Comparison of ENCODE assay signal across 8 mouse cellular contexts in the genomic region with DNA sequence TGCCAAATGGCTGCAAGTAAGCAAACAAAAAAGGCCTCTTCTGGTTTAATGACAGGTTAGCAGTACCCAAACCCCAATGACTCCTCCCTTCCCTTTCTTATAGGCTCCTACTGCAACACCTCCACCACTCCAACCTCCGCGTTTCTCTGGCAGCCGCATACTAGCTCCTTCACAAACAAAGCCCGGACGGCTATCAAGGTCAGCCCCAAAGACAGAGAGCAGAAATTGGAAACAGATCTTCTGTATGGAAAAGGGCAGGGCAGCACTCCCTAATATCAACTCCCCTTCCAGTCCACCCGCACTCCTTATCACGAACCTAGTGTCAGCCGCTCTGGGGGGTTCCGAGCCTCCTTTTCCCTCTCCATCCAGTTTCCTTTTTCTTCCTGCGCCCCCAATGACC.
A peak's percentile ranks its signal among the peaks of the same experiment; 100 is the strongest.
DNase-seq lines count a peak whose midpoint lies in the region; ATAC-seq and TF ChIP-seq lines count a peak whose summit lies in the region.

No protein-coding gene starts in this region.

- peak overlapping the region; percentile 92 for H3K9ac ChIP-seq in heart, embryonic 15.5 days
- H3K9ac ChIP-seq in stomach, embryonic 14.5 days (replicated peaks; ENCODE audit: low read depth, low read length), result peak overlapping the region; percentile 83

- 1% methylated on average over 10 of the region's 10 CpGs for WGBS in embryonic facial prominence, embryonic 10.5 days
- WGBS in heart, embryonic 15.5 days, result 0% methylated on average over 10 of the region's 10 CpGs
- 2% methylated on average over 10 of the region's 10 CpGs for WGBS in macrophage (ENCODE audit: missing documents)
- 3% methylated on average over 10 of the region's 10 CpGs for WGBS in stomach, embryonic 14.5 days

- peak overlapping the region; percentile 62 for H3K4me2 ChIP-seq in heart, embryonic 15.5 days
- peak overlapping the region; percentile 91 for H3K4me2 ChIP-seq in stomach, embryonic 14.5 days (replicated peaks; ENCODE audit: low read depth, low read length)

- H3K27ac ChIP-seq in gastrocnemius, adult 2 months, result peak overlapping the region; percentile 89
- peak overlapping the region; percentile 96 for H3K27ac ChIP-seq in embryonic facial prominence, embryonic 10.5 days (replicated peaks)
- peak overlapping the region; percentile 92 for H3K27ac ChIP-seq in heart, embryonic 15.5 days
- peak overlapping the region; percentile 57 for H3K27ac ChIP-seq in macrophage
- peak overlapping the region; percentile 87; the same call in 1 of the 2 replicates for H3K27ac ChIP-seq in stomach, embryonic 14.5 days (ENCODE audit: low read length)

- H3K4me3 ChIP-seq in gastrocnemius, adult 2 months, result peak overlapping the region; percentile 98
- peak overlapping the region; percentile 97 for H3K4me3 ChIP-seq in embryonic facial prominence, embryonic 10.5 days
- H3K4me3 ChIP-seq in heart, embryonic 15.5 days, result peak overlapping the region; percentile 90
- peak overlapping the region; percentile 98 for H3K4me3 ChIP-seq in macrophage (ENCODE audit: inconsistent target)
- H3K4me3 ChIP-seq in stomach, embryonic 14.5 days (ENCODE audit: low read depth, low read length), result peak overlapping the region; percentile 85

- H3K27me3 ChIP-seq in embryonic facial prominence, embryonic 10.5 days (replicated peaks; ENCODE audit: low read depth, poor library complexity, severe bottlenecking), result no peaks in the 10 kb centered on the region
- H3K27me3 ChIP-seq in heart, embryonic 15.5 days, result no peaks in the 10 kb centered on the region
- no peaks in the 10 kb centered on the region for H3K27me3 ChIP-seq in stomach, embryonic 14.5 days (ENCODE audit: control insufficient read depth, insufficient read depth, low read length)

- peaks cover 56% of the 10 kb centered on the region for H3K79me2 ChIP-seq in macrophage (ENCODE audit: inconsistent target)

- H3K36me3 ChIP-seq in embryonic facial prominence, embryonic 10.5 days (replicated peaks), result peaks cover 25% of the 10 kb centered on the region
- peaks cover 20% of the 10 kb centered on the region; the same call in 1 of the 2 replicates for H3K36me3 ChIP-seq in heart, embryonic 15.5 days
- H3K36me3 ChIP-seq in macrophage (ENCODE audit: inconsistent target), result no peaks in the 10 kb centered on the region
- H3K36me3 ChIP-seq in stomach, embryonic 14.5 days (ENCODE audit: control insufficient read depth, insufficient read depth, low read length), result no peaks in the 10 kb centered on the region

- intact Hi-C loops in gastrocnemius, adult 2 months (cut with DNase I), result no loop called here

- no peak for ATAC-seq in heart, embryonic 15.5 days (replicated peaks; ENCODE audit: insufficient number of reproducible peaks, insufficient read depth, low FRiP score, low read depth)
- ATAC-seq in stomach, embryonic 14.5 days (ENCODE audit: insufficient number of reproducible peaks, insufficient read depth, low FRiP score, low read depth), result no peak

- DNase-seq in gastrocnemius, adult 2 months, result no peak
- no peak for DNase-seq in gastrocnemius, postnatal 4 days (ENCODE audit: low spot score in 2 of 2)
- DNase-seq in Muller cell, postnatal 12 days (ENCODE audit: inconsistent ontology term), result peak; percentile 43
- peak; percentile 49 for DNase-seq in embryonic facial prominence, embryonic 10.5 days (ENCODE audit: low spot score)
- peak; percentile 53 for DNase-seq in kidney, postnatal 14 days

- H3K4me1 ChIP-seq in embryonic facial prominence, embryonic 10.5 days, result peaks cover 31% of the 10 kb centered on the region
- H3K4me1 ChIP-seq in heart, embryonic 15.5 days (replicated peaks), result peaks cover 25% of the 10 kb centered on the region
- H3K4me1 ChIP-seq in stomach, embryonic 14.5 days (ENCODE audit: control insufficient read depth, insufficient read depth, low read length), result peaks cover 8% of the 10 kb centered on the region

- no peak for TF ChIP-seq CTCF in gastrocnemius, adult 2 months (IDR thresholded peaks at IDR 0.05)

- H3K9me3 ChIP-seq in embryonic facial prominence, embryonic 10.5 days, result no peaks in the 10 kb centered on the region
- H3K9me3 ChIP-seq in heart, embryonic 15.5 days (replicated peaks), result no peaks in the 10 kb centered on the region
- no peaks in the 10 kb centered on the region for H3K9me3 ChIP-seq in stomach, embryonic 14.5 days (ENCODE audit: control insufficient read depth, low read depth, low read length)

Comparison
In these comparisons a context has a peak if more than half of its experiments do, and no peak if none do; other contexts are left out.
1. DNase-seq: peak in Muller cell, postnatal 12 days (single experiment), embryonic facial prominence, embryonic 10.5 days (single experiment) and kidney, postnatal 14 days (single experiment); none in gastrocnemius, adult 2 months (single experiment) and gastrocnemius, postnatal 4 days (0 of 2).
2. Peak in every context shown above with its lines, with median percentiles within 50 percentile points of each other: H3K27ac ChIP-seq and H3K4me3 ChIP-seq.